Mouse (Mus musculus): ENCODE results near the gene Hacd2.

The Hacd2 gene

GRCm38 (mm10) chr16:35055861-35056260 is 33.6 kb downstream of the Hacd2 start:
- DNase-seq, result no peak

GRCm38 (mm10) chr16:35056306-35056705 is 34.1 kb downstream of the Hacd2 start:
- DNase-seq, result no peak

- DNase-seq, result no peak
Observed at GRCm38 (mm10) chr16:35056786-35057185, 34.6 kb downstream of the Hacd2 start.

- no peak for DNase-seq
Observed at GRCm38 (mm10) chr16:35061017-35061416, 38.8 kb downstream of the Hacd2 start.

- DNase-seq, result no peak
Observed at GRCm38 (mm10) chr16:35065724-35066123, 43.5 kb downstream of the Hacd2 start.

- no peak for DNase-seq
Observed at GRCm38 (mm10) chr16:35067095-35067494, 44.9 kb downstream of the Hacd2 start.

- DNase-seq, result no peak
Observed at GRCm38 (mm10) chr16:35067631-35068030, 45.4 kb downstream of the Hacd2 start.

- no peak for DNase-seq
Observed at GRCm38 (mm10) chr16:35068886-35069285, 46.7 kb downstream of the Hacd2 start.

- DNase-seq, result no peak
Observed at GRCm38 (mm10) chr16:35074436-35074835, 52.2 kb downstream of the Hacd2 start.

GRCm38 (mm10) chr16:35075643-35076042 is 53.4 kb downstream of the Hacd2 start:
- DNase-seq, result no peak

GRCm38 (mm10) chr16:35093500-35093899 is 71.3 kb downstream of the Hacd2 start:
- DNase-seq, result no peak

GRCm38 (mm10) chr16:35097870-35098530 is 75.8 kb downstream of the Hacd2 start:
- no peak for DNase-seq

- no peak for DNase-seq
Observed at GRCm38 (mm10) chr16:35101751-35102420, 79.7 kb downstream of the Hacd2 start.

- no peak for DNase-seq
Observed at GRCm38 (mm10) chr16:35102866-35103620, 80.8 kb downstream of the Hacd2 start.

- no peak for DNase-seq
Observed at GRCm38 (mm10) chr16:35107985-35108384, 85.8 kb downstream of the Hacd2 start.

GRCm38 (mm10) chr16:35109156-35109555 is 86.9 kb downstream of the Hacd2 start:
- DNase-seq, result no peak

- DNase-seq, result no peak
Observed at GRCm38 (mm10) chr16:35109656-35110291, 87.5 kb downstream of the Hacd2 start.

- DNase-seq, result peak; percentile 50 to 62
Observed at GRCm38 (mm10) chr16:35110410-35111142, 88.3 kb downstream of the Hacd2 start.

- DNase-seq, result no peak
Observed at GRCm38 (mm10) chr16:35111143-35111620, 89.0 kb downstream of the Hacd2 start.

GRCm38 (mm10) chr16:35113496-35113895 is 91.3 kb downstream of the Hacd2 start:
- DNase-seq, result no peak

- DNase-seq, result no peak
Observed at GRCm38 (mm10) chr16:35116328-35116956, 94.2 kb downstream of the Hacd2 start.

GRCm38 (mm10) chr16:35117436-35117835 is 95.2 kb downstream of the Hacd2 start:
- no peak for DNase-seq

Data from thymus, postnatal 36 days (tissue).